Mouse (Mus musculus): ENCODE measurements around the gene Shisa8.

- no peak for TF ChIP-seq POLR2A (IDR thresholded peaks at IDR 0.05; ENCODE audit: borderline replicate concordance, insufficient read depth, low read length)
- no peak for TF ChIP-seq CTCF (IDR thresholded peaks at IDR 0.05; ENCODE audit: borderline replicate concordance, insufficient read depth, low read depth, low read length)
These were observed 24.7 kb downstream of the Shisa8 start for GRCm38 (mm10) chr15:82187924-82188323.

All from cerebellum, adult 2 months (tissue).